Mouse (Mus musculus) cerebellum, adult 8-10 months (tissue): ENCODE measurements at regions not wholly inside any gene's neighbourhood (a gene's known extent, or its start where the extent isn't known, plus 50 kb on each side); places are given as distances from the start of the nearest gene placed in this dataset.

Source experiments
- DNase-seq: peaks from one replicate; pipeline ENCODE4 v3.0.0; 2022

- DNase-seq, result no peak
These were observed 59.4 kb upstream of the Shh start for GRCm38 (mm10) chr5:28526435-28526834.

DNA sequence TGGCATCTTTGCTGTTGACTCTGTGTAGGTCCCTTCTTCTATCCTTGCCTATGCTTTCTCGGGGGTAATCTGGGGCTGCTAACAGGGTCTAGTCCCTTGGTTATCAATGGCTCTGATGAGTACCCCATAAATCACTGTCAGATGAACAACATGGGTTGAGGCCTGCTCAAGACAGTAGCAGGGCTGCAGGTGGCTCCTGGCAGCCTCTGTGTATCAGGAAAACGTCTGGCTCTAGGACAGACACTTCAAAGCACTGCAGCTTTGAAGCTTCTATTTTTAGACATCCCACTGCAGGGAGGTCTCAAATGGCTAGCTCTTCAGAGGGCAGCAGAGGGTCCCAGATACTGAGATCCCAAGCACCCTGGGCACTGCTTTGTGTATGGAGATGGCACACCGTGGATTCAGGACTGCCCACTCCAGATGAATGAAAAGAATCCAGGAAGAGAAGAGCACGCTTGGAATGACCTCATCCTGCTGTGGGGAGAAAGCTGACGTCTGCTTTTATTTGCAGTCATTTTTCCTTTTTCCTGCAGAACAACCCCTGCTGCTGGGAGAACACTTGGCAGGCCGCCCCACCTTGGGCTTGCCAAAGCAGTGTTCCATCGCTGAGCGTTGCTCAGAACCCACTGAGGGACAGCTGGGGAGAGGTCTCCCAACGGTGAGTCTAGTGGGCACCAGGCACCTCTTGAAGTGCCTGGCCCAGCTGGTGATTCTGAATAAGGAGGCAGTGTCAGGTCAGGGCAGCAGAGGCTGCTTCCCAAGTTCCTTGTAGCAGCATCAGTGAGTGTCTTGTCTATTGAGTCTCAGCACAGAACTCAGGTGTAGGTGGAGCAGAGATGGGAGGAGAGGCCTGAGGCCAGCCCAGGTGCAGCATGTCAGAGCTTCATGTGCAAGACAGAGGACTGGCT, 54.0 kb upstream of the Shh start:
- peak; percentile 71 for DNase-seq

GRCm38 (mm10) chr5:28519059-28519543, 52.0 kb upstream of the Shh start:
- DNase-seq, result no peak
